Mouse (Mus musculus) limb, embryonic 14.5 days (tissue): ENCODE results near the gene Fgfrl1. TPM values are rescaled to one million over a fixed set of nuclear protein-coding genes. Genes with fewer than 3 reads are reported as not detected.

Experiments used
- ATAC-seq: fragments of 200-750 bp; cut with Nextera tagmentation; 2 replicates; pipeline ENCODE4 v1.8.0; 2017; ENCODE audit warnings: low read depth, moderate number of reproducible peaks, moderate TSS enrichment; ENCODE audit not compliant: low FRiP score
- DNase-seq: peaks from one replicate; pipeline ENCODE4 v3.0.0-alpha.2; 2015; ENCODE audit warnings: low spot score
- H3K27ac ChIP-seq: fragments of 300-500 bp; sonication (generic); replicated peaks from 2 replicates; pipeline ENCODE4 v1.5.1; 2014; ENCODE audit warnings: low read depth, mild to moderate bottlenecking, low read length, moderate library complexity, mixed read lengths
- H3K27me3 ChIP-seq: fragments of 300-500 bp; sonication (generic); 2 replicates; pipeline ENCODE4 v1.6.1; 2014; ENCODE audit warnings: low read length, mixed read lengths; ENCODE audit not compliant: control insufficient read depth, insufficient read depth
- H3K36me3 ChIP-seq: fragments of 300-500 bp; sonication (generic); 2 replicates; pipeline ENCODE4 v1.6.1; 2014; ENCODE audit warnings: mild to moderate bottlenecking, low read length, moderate library complexity, mixed read lengths; ENCODE audit not compliant: control insufficient read depth, insufficient read depth
- H3K4me1 ChIP-seq: fragments of 300-500 bp; sonication (generic); 2 replicates; pipeline ENCODE4 v1.6.1; 2014; ENCODE audit warnings: antibody characterized with exemption, low read length, mixed read lengths; ENCODE audit not compliant: control insufficient read depth, insufficient read depth
- H3K4me2 ChIP-seq: fragments of 300-500 bp; sonication (generic); replicated peaks from 2 replicates; pipeline ENCODE4 v1.6.1; 2014; ENCODE audit warnings: low read depth, mild to moderate bottlenecking, low read length, moderate library complexity; ENCODE audit not compliant: severe bottlenecking
- H3K4me3 ChIP-seq: fragments of 300-500 bp; sonication (generic); replicated peaks from 2 replicates; pipeline ENCODE4 v1.5.1; 2014; ENCODE audit warnings: low read length
- H3K9ac ChIP-seq: fragments of 300-500 bp; sonication (generic); 2 replicates; pipeline ENCODE4 v1.6.1; 2014; ENCODE audit warnings: mild to moderate bottlenecking, low read depth, low read length, moderate library complexity; ENCODE audit not compliant: severe bottlenecking
- H3K9me3 ChIP-seq: fragments of 300-500 bp; sonication (generic); 2 replicates; pipeline ENCODE4 v1.6.1; 2016; ENCODE audit warnings: low read length; ENCODE audit not compliant: control insufficient read depth
- POLR2A ChIP-seq: fragments of 200-500 bp; IDR thresholded peaks from 2 replicates; pipeline ENCODE4 v1.8.0; 2012; ENCODE audit warnings: inconsistent platforms, mild to moderate bottlenecking, moderate library complexity, borderline replicate concordance; ENCODE audit not compliant: insufficient read depth, insufficient read length; ENCODE audit errors: extremely low read depth
- WGBS: fragments of 180-500 bp; shearing (Covaris S2); extraction: QIAGEN DNeasy Blood & Tissue Kit; methylation state at CpG from one replicate; pipeline ENCODE4 v1.1.7; 2014; 5-methylcytosine and 5-hydroxymethylcytosine counted together
- polyA plus RNA-seq, 2 experiments: library from polyadenylated mRNA; depleted of rRNA in 1 of 2; stranded (reverse) in 1 of 2; unstranded in 1 of 2; fragments of >200 nt; fragmentation: Nextera tagmentation in 1 of 2; extraction: Ambion mirVana in 1 of 2; gene quantifications; 2 replicates each; pipeline versions ENCODE4 v1.2.1 to v1.2.3; 2012 to 2014

The Fgfrl1 gene
- polyA plus RNA-seq, 2 experiments: 46.5 to 119 TPM

- H3K4me3 ChIP-seq: no peak overlapping the region
- WGBS: 91% methylated on average over 6 of the region's 6 CpGs
- H3K4me2 ChIP-seq: no peak overlapping the region
- H3K27me3 ChIP-seq: no peaks in the 10 kb centered on the region
- H3K9me3 ChIP-seq: no peaks in the 10 kb centered on the region
- peaks cover 85% of the 10 kb centered on the region for H3K36me3 ChIP-seq
- no peaks in the 10 kb centered on the region for H3K4me1 ChIP-seq
- H3K27ac ChIP-seq: no peak overlapping the region
- TF ChIP-seq POLR2A: no peak
- no peak for ATAC-seq
- DNase-seq: no peak
- no peak overlapping the region for H3K9ac ChIP-seq
These were observed 38.8 kb upstream of the Fgfrl1 start for GRCm38 (mm10) chr5:108653341-108653740.

GRCm38 (mm10) chr5:108654444-108654990 is 37.7 kb upstream of the Fgfrl1 start:
- no peak overlapping the region for H3K9ac ChIP-seq
- peaks cover 73% of the 10 kb centered on the region for H3K36me3 ChIP-seq
- no peak overlapping the region for H3K4me2 ChIP-seq
- H3K27me3 ChIP-seq: no peaks in the 10 kb centered on the region
- TF ChIP-seq POLR2A: no peak
- 94% methylated on average over 10 of the region's 10 CpGs for WGBS
- H3K4me1 ChIP-seq: peaks cover 3% of the 10 kb centered on the region
- no peak overlapping the region for H3K27ac ChIP-seq
- ATAC-seq: no peak
- no peak overlapping the region for H3K4me3 ChIP-seq
- DNase-seq: no peak
- H3K9me3 ChIP-seq: no peaks in the 10 kb centered on the region

GRCm38 (mm10) chr5:108655381-108655780 is 36.8 kb upstream of the Fgfrl1 start:
- DNase-seq: no peak
- H3K27ac ChIP-seq: no peak overlapping the region
- 96% methylated on average over 9 of the region's 9 CpGs for WGBS
- no peak for ATAC-seq
- peaks cover 66% of the 10 kb centered on the region for H3K36me3 ChIP-seq
- no peak overlapping the region for H3K4me2 ChIP-seq
- H3K27me3 ChIP-seq: no peaks in the 10 kb centered on the region
- H3K4me3 ChIP-seq: no peak overlapping the region
- no peaks in the 10 kb centered on the region for H3K9me3 ChIP-seq
- peaks cover 8% of the 10 kb centered on the region for H3K4me1 ChIP-seq
- no peak for TF ChIP-seq POLR2A
- H3K9ac ChIP-seq: no peak overlapping the region

- no peak overlapping the region for H3K4me2 ChIP-seq
- peaks cover 8% of the 10 kb centered on the region for H3K4me1 ChIP-seq
- peaks cover 60% of the 10 kb centered on the region for H3K36me3 ChIP-seq
- H3K4me3 ChIP-seq: no peak overlapping the region
- ATAC-seq: no peak
- TF ChIP-seq POLR2A: no peak
- WGBS: 93% methylated on average over 15 of the region's 15 CpGs
- H3K9ac ChIP-seq: no peak overlapping the region
- DNase-seq: no peak
- H3K9me3 ChIP-seq: no peaks in the 10 kb centered on the region
- no peak overlapping the region for H3K27ac ChIP-seq
- H3K27me3 ChIP-seq: no peaks in the 10 kb centered on the region
These were observed 36.1 kb upstream of the Fgfrl1 start for GRCm38 (mm10) chr5:108655891-108656650.

GRCm38 (mm10) chr5:108657406-108657805 is 34.8 kb upstream of the Fgfrl1 start:
- WGBS: 73% methylated on average over 5 of the region's 5 CpGs
- Histone ChIP-seq H3K9ac (no peak overlapping the region), H3K27ac (no peak overlapping the region), H3K9me3 (no peaks in the 10 kb centered on the region), H3K4me1 (peaks cover 8% of the 10 kb centered on the region), H3K4me3 (no peak overlapping the region), H3K27me3 (no peaks in the 10 kb centered on the region), H3K4me2 (no peak overlapping the region), H3K36me3 (peaks cover 52% of the 10 kb centered on the region)
- TF ChIP-seq POLR2A: no peak
- no peak for DNase-seq
- ATAC-seq: no peak
